Mouse (Mus musculus) lung, postnatal 0 days (tissue): Measurements from ENCODE around the gene Gm11236.

Experiments used
- CTCF ChIP-seq: IDR thresholded peaks from 2 replicates; pipeline ENCODE4 v1.5.1; 2016; ENCODE audit warnings: antibody characterized with exemption, mild to moderate bottlenecking
- EP300 ChIP-seq: IDR thresholded peaks from 2 replicates; pipeline ENCODE4 v1.6.1; 2016; ENCODE audit warnings: antibody characterized with exemption, mild to moderate bottlenecking, control low read depth

DNA sequence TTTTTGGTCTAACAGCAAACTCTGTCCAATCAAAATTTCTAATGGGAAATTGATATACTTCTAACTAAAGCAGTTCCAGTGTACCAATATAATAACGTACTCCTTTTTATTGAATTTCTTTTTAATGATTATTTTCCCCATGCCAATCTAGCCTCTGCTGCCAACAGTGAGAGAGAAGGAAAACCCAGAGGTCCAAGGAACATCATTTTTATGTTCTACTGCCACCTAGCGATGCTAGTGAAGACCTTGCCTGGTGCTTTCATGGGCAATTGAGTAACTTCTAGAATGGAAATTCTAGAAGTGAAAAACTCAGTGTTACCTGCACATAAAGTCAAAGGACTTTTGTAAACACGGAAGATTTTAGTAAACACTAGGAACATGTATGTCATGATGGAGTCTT lies 38.7 kb upstream of the Gm11236 start:
- TF ChIP-seq CTCF (peak; percentile 54), EP300 (no peak)
